Mouse (Mus musculus) liver, embryonic 14.5 days (tissue): Measurements from ENCODE around the gene Abcb11. TPM values are rescaled to one million over a fixed set of nuclear protein-coding genes. Genes with fewer than 3 reads are reported as not detected.

ENCODE experiments used
- ATAC-seq: fragments of 200-750 bp; cut with Nextera tagmentation; 2 replicates; pipeline ENCODE4 v1.8.0; 2017; ENCODE audit warnings: moderate number of reproducible peaks, mild to moderate bottlenecking, moderate library complexity; ENCODE audit not compliant: insufficient read depth
- DNase-seq, 3 experiments: peaks; one replicate each; pipeline ENCODE4 v3.0.0-alpha.2; 2012 to 2013; ENCODE audit warnings: low read depth in 3 of 3, low spot score in 3 of 3
- H3K27ac ChIP-seq: fragments of 300-500 bp; sonication (generic); 2 replicates; pipeline ENCODE4 v1.5.1; 2014; ENCODE audit warnings: moderate library complexity, mild to moderate bottlenecking, control low read depth, inconsistent platforms
- H3K27me3 ChIP-seq: fragments of 300-500 bp; sonication (generic); 2 replicates; pipeline ENCODE4 v1.6.1; 2014; ENCODE audit warnings: mild to moderate bottlenecking, low read length, moderate library complexity; ENCODE audit not compliant: control insufficient read depth, insufficient read depth
- H3K36me3 ChIP-seq: fragments of 300-500 bp; sonication (generic); replicated peaks from 2 replicates; pipeline ENCODE4 v1.6.1; 2014; ENCODE audit warnings: low read depth; ENCODE audit not compliant: control insufficient read depth, insufficient read depth
- H3K4me1 ChIP-seq, 2 experiments: fragments of 200-500 bp in 1 of 2; fragments of 300-500 bp in 1 of 2; sonication (generic) in 1 of 2; replicated peaks; 2 replicates each; pipeline ENCODE4 v1.6.1; 2012 to 2014; ENCODE audit warnings: antibody characterized with exemption in 1 of 2, inconsistent platforms in 1 of 2, low read length in 1 of 2; ENCODE audit not compliant: control insufficient read depth in 2 of 2, insufficient read depth in 2 of 2
- H3K4me2 ChIP-seq: fragments of 300-500 bp; sonication (generic); 2 replicates; pipeline ENCODE4 v1.6.1; 2014; ENCODE audit warnings: low read depth, mild to moderate bottlenecking, control low read depth, moderate library complexity
- H3K4me3 ChIP-seq, 2 experiments: fragments of 200-500 bp in 1 of 2; fragments of 300-500 bp in 1 of 2; sonication (generic) in 1 of 2; 2 replicates each; pipeline ENCODE4 v1.5.1; 2012 to 2014; ENCODE audit warnings: low read depth in 2 of 2, low read length in 2 of 2, mild to moderate bottlenecking in 2 of 2, control low read depth in 1 of 2, inconsistent platforms in 1 of 2, moderate library complexity in 1 of 2; ENCODE audit not compliant: insufficient read depth in 1 of 2
- H3K9ac ChIP-seq: fragments of 300-500 bp; sonication (generic); replicated peaks from 2 replicates; pipeline ENCODE4 v1.6.1; 2014; ENCODE audit warnings: mild to moderate bottlenecking, control low read depth, moderate library complexity
- H3K9me3 ChIP-seq: fragments of 300-500 bp; sonication (generic); 2 replicates; pipeline ENCODE4 v1.6.1; 2016; ENCODE audit warnings: low read length, mixed read lengths; ENCODE audit not compliant: control insufficient read depth
- CTCF ChIP-seq: IDR thresholded peaks from 2 replicates; pipeline ENCODE4 v1.5.1; 2016; ENCODE audit warnings: antibody characterized with exemption, low read depth, control low read depth
- EP300 ChIP-seq: IDR thresholded peaks from 2 replicates; pipeline ENCODE4 v1.6.1; 2016; ENCODE audit warnings: antibody characterized with exemption, low read depth
- WGBS: fragments of 180-500 bp; shearing (Covaris S2); extraction: QIAGEN DNeasy Blood & Tissue Kit; methylation state at CpG from one replicate; pipeline ENCODE4 v1.1.7; 2014; ENCODE audit not compliant: insufficient replicate concordance; 5-methylcytosine and 5-hydroxymethylcytosine counted together
- polyA plus RNA-seq, 2 experiments: library from polyadenylated mRNA; depleted of rRNA in 1 of 2; stranded (reverse) in 1 of 2; unstranded in 1 of 2; fragments of >200 nt; fragmentation: Nextera tagmentation in 1 of 2; extraction: Ambion mirVana in 1 of 2; gene quantifications; 2 replicates each; pipeline versions ENCODE4 v1.2.1 to v1.2.3; 2012 to 2014

Gene Abcb11
- 1.9 and 3.5 TPM in 2 replicates for polyA plus RNA-seq (2012; rRNA removed)
- polyA plus RNA-seq (2014; fragmentation: Nextera tagmentation; extraction: Ambion mirVana): 4.6 and 8.2 TPM in 2 replicates

DNA sequence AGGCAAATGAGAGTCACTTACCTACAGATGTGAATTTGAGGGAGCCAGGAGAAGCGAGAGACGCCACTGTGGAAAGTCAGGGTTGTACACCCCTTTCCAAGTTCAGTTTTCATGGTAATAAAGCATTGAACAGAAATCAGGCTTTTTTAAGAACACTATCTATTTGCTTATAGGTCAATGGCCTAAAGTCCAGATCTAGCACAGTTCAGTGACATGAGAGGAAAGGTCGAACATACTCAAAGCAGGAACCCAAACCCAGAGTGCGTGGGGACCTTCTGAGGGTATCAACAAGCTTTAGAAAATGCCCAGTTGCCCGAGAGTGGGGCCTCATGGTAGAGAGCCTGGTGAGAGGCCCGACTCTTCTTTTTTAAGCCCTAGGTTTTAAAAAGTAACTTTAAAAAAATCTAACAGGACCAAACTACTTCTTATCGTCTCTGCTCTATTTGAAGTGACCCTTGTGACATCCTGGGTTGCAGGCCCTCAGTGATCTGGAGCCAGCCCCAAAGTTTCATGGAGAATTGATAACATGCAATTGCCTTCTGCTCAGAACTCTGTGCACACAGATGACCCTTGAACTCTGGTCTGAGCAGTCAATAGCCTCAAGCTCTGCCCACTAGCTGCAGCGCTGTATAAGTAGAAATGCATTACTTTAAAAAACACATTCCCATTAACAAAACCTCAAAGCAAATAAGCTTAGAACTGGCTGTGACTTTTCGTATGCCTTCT lies at the start of gene Abcb11:
Abcb11 (minus strand) TSS at position 121 of the 726 bp plus-strand sequence.
- DNase-seq: peak in 1 of 3 experiments; percentile 5
- Histone ChIP-seq H3K4me3 (no peak within 1 kb of the TSS; a peak in 1 of 4 replicates), H3K9me3 (no peaks in the 10 kb centered on the region), H3K4me2 (peak within 1 kb of the TSS; percentile 2), H3K9ac (no peak within 1 kb of the TSS), H3K4me1 (no peaks in the 10 kb centered on the region; a peak in 1 of 4 replicates), H3K36me3 (no peaks in the 10 kb centered on the region), H3K27ac (no peak within 1 kb of the TSS), H3K27me3 (no peaks in the 10 kb centered on the region)
- 55% methylated on average over 9 of the region's 9 CpGs for WGBS
- TF ChIP-seq CTCF (no peak), EP300 (no peak)
- peak; percentile 56; the same call in 1 of the 2 replicates for ATAC-seq

DNA sequence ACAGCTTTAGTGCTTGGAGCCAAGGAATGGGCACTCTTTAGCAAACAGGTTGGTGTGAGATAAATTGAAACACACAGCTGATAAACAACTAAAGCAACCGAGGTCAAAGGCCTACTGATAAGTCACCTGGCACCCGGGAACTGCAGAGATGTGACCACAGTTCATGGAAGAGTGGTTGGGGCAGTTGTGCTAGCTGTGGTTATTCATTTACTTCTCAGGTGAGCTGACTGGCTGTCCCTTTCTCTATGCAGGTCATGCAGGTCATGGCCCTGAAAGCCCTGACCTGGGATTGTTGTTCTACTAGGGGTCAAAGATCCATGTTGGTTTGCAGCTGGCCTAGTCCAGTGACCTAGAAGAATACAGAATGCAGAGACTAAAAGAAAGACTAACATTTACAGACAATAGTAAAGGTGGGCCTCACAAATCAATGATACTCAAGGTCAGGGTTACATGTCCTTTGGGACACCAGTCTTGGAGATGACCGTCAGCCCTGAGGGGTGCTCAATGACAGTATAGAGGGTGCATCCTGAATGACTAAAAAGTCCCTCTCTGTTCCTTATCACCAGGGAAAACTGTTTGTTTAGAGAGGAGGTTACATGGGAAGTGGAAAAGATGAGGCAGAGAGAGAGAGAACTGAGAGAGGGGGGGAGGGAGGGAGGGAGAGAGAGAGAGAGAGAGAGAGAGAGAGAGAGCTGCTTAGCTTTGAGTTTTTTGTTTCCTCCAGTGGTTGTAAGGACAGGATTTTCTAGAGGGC lies 43.9 kb upstream of the Abcb11 start:
- H3K36me3 ChIP-seq: no peaks in the 10 kb centered on the region
- peak; percentile 88 for ATAC-seq
- H3K4me1 ChIP-seq: peaks cover 0 to 8% of the 10 kb centered on the region in 2 experiments; a peak in 2 of 4 replicates
- peak; percentile 20 to 41 (median 31) for DNase-seq
- no peak overlapping the region for H3K4me3 ChIP-seq
- H3K27ac ChIP-seq: no peak overlapping the region
- WGBS: 36% methylated on average over 3 of the region's 3 CpGs
- no peak overlapping the region for H3K9ac ChIP-seq
- no peaks in the 10 kb centered on the region for H3K27me3 ChIP-seq
- H3K4me2 ChIP-seq: no peak overlapping the region
- TF ChIP-seq EP300: no peak
- no peaks in the 10 kb centered on the region for H3K9me3 ChIP-seq

DNA sequence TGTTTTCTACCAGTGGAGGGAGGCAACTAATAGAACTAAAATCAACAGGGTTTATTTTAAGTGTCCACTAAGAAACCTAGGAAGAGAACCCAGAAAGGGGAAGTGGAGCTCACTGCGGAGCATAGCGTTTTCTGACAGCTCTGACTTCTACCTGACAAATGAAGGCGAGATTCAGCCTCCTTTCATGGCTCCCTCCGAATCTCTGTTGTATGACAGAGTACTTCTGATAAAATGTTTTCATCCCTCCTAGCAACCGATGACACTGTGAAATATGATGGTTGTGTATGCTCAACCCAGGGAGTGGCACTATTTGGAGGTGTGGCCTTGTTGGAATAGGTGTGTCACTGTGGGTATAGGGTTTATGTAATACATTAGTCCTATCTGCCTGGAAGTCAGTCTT lies 40.4 kb upstream of the Abcb11 start:
- DNase-seq (no peak), ATAC-seq (no peak)
- WGBS: 22% methylated on average over 5 of the region's 5 CpGs
- Histone ChIP-seq H3K9ac (no peak overlapping the region), H3K36me3 (no peaks in the 10 kb centered on the region), H3K4me3 (no peak overlapping the region), H3K4me1 (peaks cover 0 to 12% of the 10 kb centered on the region in 2 experiments; a peak in 2 of 4 replicates), H3K9me3 (no peaks in the 10 kb centered on the region), H3K27ac (no peak overlapping the region), H3K4me2 (no peak overlapping the region), H3K27me3 (no peaks in the 10 kb centered on the region)
- TF ChIP-seq CTCF (no peak), EP300 (no peak)

DNA sequence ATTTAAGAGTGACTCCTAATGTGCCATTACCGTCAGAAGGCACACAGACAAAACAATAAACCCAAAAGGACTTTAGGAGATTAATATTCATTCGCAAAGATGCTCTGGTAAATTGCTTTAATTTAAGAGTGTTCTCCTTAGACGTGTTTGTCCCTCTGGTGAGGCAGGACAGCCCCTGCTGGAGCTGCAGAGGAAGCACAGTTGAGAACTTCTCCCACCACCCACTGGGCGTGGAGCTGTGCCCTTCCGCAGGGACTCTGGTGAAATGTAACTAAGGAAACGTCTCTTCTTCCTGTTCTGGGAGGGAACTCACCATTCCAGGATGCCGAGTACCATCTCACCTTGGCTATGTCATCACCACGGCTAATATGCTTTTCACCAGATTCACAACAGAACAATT lies 39.3 kb upstream of the Abcb11 start:
- Histone ChIP-seq H3K27ac (no peak overlapping the region), H3K27me3 (no peaks in the 10 kb centered on the region), H3K9ac (no peak overlapping the region), H3K4me2 (no peak overlapping the region), H3K9me3 (no peaks in the 10 kb centered on the region), H3K36me3 (no peaks in the 10 kb centered on the region), H3K4me3 (no peak overlapping the region), H3K4me1 (peaks cover 0 to 10% of the 10 kb centered on the region in 2 experiments; a peak in 2 of 4 replicates)
- TF ChIP-seq EP300 (no peak), CTCF (peak; percentile 53)
- 24% methylated on average over 8 of the region's 8 CpGs for WGBS
- DNase-seq (no peak), ATAC-seq (no peak)

DNA sequence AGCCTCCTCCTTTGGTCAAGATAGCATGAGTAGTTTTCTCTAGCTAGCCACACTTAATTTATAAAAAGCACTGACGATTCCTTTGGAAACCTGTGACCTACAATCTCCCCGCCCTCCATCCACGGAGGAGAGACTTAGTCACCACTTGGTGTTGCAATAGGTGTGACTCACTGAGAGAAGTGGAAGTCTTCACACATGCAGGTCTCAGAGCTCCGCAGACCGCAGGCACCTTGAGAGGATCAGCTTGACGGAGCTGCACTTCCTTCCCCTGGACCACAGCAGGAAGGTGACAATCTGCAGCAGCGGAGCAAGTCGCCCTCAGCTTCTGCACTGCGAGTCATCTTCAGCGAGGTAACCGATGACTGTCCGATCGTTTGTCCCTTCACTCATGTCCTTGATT lies 37.9 kb upstream of the Abcb11 start, which contains the start of gene Dhrs9:
Dhrs9 (plus strand) TSS at position 165 of the 400 bp plus-strand sequence.
- Histone ChIP-seq H3K27me3 (no peaks in the 10 kb centered on the region), H3K4me1 (peaks cover 0 to 4% of the 10 kb centered on the region in 2 experiments; a peak in 1 of 4 replicates), H3K9ac (no peak within 1 kb of the TSS), H3K27ac (no peak within 1 kb of the TSS), H3K36me3 (no peaks in the 10 kb centered on the region), H3K4me2 (no peak within 1 kb of the TSS), H3K4me3 (no peak within 1 kb of the TSS), H3K9me3 (no peaks in the 10 kb centered on the region)
- TF ChIP-seq EP300: no peak
- no peak for TF ChIP-seq CTCF
- 7% methylated on average over 13 of the region's 13 CpGs for WGBS
- DNase-seq (peak in 2 of 3 experiments; percentile 11 to 58), ATAC-seq (no peak)
